Mouse (Mus musculus) heart, embryonic 12.5 days (tissue): ENCODE measurements at regions not wholly inside any gene's neighbourhood (a gene's known extent, or its start where the extent isn't known, plus 50 kb on each side); places are given as distances from the start of the nearest gene placed in this dataset.

ENCODE experiments used
- ATAC-seq: fragments of 200-750 bp; cut with Nextera tagmentation; 2 replicates; pipeline ENCODE4 v1.8.0; 2017; ENCODE audit warnings: moderate TSS enrichment, moderate library complexity; ENCODE audit not compliant: insufficient number of reproducible peaks, low FRiP score
- H3K27ac ChIP-seq: fragments of 300-500 bp; sonication (generic); 2 replicates; pipeline ENCODE4 v1.5.1; 2016; ENCODE audit warnings: mild to moderate bottlenecking, moderate library complexity; ENCODE audit not compliant: poor library complexity, severe bottlenecking
- H3K27me3 ChIP-seq: fragments of 300-500 bp; sonication (generic); replicated peaks from 2 replicates; pipeline ENCODE4 v1.6.1; 2016; ENCODE audit warnings: mild to moderate bottlenecking, moderate library complexity
- H3K36me3 ChIP-seq: fragments of 300-500 bp; sonication (generic); 2 replicates; pipeline ENCODE4 v1.6.1; 2016; ENCODE audit warnings: mild to moderate bottlenecking, moderate library complexity
- H3K4me1 ChIP-seq: fragments of 300-500 bp; sonication (generic); replicated peaks from 2 replicates; pipeline ENCODE4 v1.6.1; 2016; ENCODE audit warnings: mild to moderate bottlenecking
- H3K4me2 ChIP-seq: fragments of 300-500 bp; sonication (generic); 2 replicates; pipeline ENCODE4 v1.6.1; 2016; ENCODE audit warnings: mild to moderate bottlenecking, moderate library complexity
- H3K4me3 ChIP-seq: fragments of 300-500 bp; sonication (generic); 2 replicates; pipeline ENCODE4 v1.5.1; 2016; ENCODE audit warnings: mild to moderate bottlenecking
- H3K9ac ChIP-seq: fragments of 300-500 bp; sonication (generic); 2 replicates; pipeline ENCODE4 v1.6.1; 2016; ENCODE audit warnings: mild to moderate bottlenecking, moderate library complexity
- H3K9me3 ChIP-seq: fragments of 300-500 bp; sonication (generic); replicated peaks from 2 replicates; pipeline ENCODE4 v1.6.1; 2016; ENCODE audit warnings: mild to moderate bottlenecking, moderate library complexity
- WGBS: fragments of 180-500 bp; shearing (Covaris S2); methylation state at CpG from one replicate; pipeline ENCODE4 v1.1.7; 2016; 5-methylcytosine and 5-hydroxymethylcytosine counted together

DNA sequence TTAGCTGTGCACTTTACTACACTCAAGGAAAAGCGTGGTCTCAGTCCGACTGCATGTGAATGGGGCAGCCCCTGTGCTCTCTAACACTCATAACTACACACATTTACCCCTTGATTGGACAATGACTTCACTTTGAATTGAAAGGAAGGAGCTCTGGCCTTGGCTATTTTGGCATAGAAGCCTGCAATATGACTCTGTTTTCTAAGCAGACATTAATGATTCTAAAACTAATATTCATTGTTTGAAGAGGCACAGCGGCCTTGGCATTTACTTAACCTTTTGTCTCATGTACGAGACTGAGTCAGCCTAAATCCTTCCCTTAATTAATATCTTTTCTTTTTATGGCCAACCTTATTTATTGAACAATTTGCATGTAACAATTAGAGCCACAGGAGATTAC lies 879.9 kb downstream of the 5730522E02Rik start:
- ATAC-seq = no peak
- Histone ChIP-seq H3K4me3 (no peak overlapping the region), H3K27ac (no peak overlapping the region), H3K9ac (no peak overlapping the region), H3K27me3 (no peaks in the 10 kb centered on the region), H3K4me1 (no peaks in the 10 kb centered on the region), H3K9me3 (no peaks in the 10 kb centered on the region), H3K4me2 (no peak overlapping the region), H3K36me3 (no peaks in the 10 kb centered on the region)
- 76% methylated on average over 4 of the region's 4 CpGs for WGBS

DNA sequence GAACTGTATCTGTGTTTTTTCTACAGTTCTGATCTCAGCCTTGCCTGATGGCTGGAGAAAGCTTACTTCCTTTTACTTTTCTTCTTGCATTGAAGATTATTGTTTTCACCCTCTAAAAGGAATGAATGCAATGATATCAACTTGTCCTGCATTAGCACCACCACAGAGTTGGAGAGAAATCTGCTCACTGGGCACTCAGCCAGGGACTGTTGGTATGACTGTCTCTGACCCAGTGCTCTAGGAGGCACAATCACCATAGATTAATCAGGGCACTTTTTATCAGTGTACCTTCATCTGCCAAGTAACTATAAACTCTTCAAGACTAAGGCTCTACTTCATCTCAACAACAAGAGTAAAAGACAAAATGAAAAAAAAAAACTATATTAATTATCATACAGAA lies 888.1 kb downstream of the 5730522E02Rik start:
- Histone ChIP-seq H3K9me3 (no peaks in the 10 kb centered on the region), H3K27ac (no peak overlapping the region), H3K4me2 (no peak overlapping the region), H3K27me3 (no peaks in the 10 kb centered on the region), H3K36me3 (no peaks in the 10 kb centered on the region), H3K4me1 (no peaks in the 10 kb centered on the region), H3K4me3 (no peak overlapping the region), H3K9ac (no peak overlapping the region)
- no peak for ATAC-seq

DNA sequence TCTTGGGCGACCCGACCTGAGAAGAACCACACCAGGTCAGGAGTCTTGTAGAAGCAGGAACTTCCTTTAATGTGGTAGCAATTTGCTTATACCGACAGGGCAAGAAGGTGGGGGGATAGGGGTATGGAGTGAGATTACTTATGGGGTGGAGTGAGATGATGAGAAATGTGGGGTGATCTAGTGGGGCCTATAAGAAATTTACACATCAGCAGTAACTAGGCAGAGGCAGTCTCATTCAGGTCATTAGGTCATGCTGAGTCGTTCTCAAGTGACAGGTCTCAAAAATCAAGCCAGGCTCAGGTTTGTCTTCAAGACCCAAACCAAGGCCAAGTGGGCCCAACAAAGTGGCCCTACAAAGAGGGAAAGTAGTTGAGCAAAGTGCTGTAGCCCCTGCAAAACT lies 889.1 kb downstream of the 5730522E02Rik start:
- no peak overlapping the region for H3K27ac ChIP-seq
- H3K9me3 ChIP-seq = no peaks in the 10 kb centered on the region
- H3K4me2 ChIP-seq = no peak overlapping the region
- H3K27me3 ChIP-seq = no peaks in the 10 kb centered on the region
- 77% methylated on average over 4 of the region's 4 CpGs for whole genome bisulfite sequencing
- no peak overlapping the region for H3K9ac ChIP-seq
- H3K4me3 ChIP-seq = no peak overlapping the region
- ATAC-seq = no peak
- H3K4me1 ChIP-seq = no peaks in the 10 kb centered on the region
- no peaks in the 10 kb centered on the region for H3K36me3 ChIP-seq

DNA sequence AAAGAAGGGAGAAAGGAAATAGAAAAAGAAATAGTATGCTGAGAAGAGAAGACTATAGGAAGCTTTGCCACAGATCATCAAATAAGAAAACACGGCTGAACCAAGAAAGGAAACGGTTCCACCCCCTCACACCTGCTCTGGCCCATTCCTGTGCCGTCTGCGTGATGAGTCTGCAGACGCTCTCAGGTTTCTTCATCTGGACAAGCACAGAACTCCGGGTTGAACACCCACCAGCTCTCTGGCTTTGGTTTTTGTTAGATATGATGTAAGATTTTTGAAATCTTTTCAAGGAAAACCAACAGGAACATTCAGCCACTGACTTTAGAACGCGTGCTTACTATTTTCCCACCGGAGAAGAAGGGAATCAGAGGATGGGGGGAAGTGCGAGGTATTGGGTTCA lies 895.9 kb downstream of the 5730522E02Rik start:
- 74% methylated on average over 10 of the region's 10 CpGs for WGBS
- no peak overlapping the region for H3K4me3 ChIP-seq
- no peak overlapping the region for H3K9ac ChIP-seq
- no peak for ATAC-seq
- H3K9me3 ChIP-seq = no peaks in the 10 kb centered on the region
- no peak overlapping the region for H3K4me2 ChIP-seq
- no peak overlapping the region for H3K27ac ChIP-seq
- H3K4me1 ChIP-seq = peaks cover 17% of the 10 kb centered on the region
- no peaks in the 10 kb centered on the region for H3K36me3 ChIP-seq
- H3K27me3 ChIP-seq = no peaks in the 10 kb centered on the region

DNA sequence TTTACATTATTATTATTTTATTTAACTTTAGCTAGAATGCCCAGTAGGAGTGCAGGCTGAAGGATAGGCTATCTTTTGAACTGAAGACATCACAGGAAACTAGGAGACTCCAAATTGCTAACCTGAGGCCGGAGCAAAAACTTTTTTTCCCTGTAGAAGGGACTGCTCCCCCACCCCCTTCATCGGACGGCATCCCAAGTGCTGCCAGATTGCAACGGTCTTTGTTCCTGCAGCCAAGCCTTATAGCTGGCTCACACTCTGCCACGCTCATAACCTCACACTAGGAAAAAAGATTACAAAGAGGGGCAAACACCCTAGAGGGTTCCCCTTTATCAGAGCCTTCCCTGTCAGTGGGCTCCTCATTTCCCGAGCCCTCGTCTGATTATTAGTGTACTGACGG lies 896.7 kb downstream of the 5730522E02Rik start:
- peaks cover 17% of the 10 kb centered on the region for H3K4me1 ChIP-seq
- H3K4me3 ChIP-seq = no peak overlapping the region
- no peaks in the 10 kb centered on the region for H3K36me3 ChIP-seq
- peak overlapping the region; percentile 49 for H3K4me2 ChIP-seq
- no peak for ATAC-seq
- no peak overlapping the region for H3K9ac ChIP-seq
- no peak overlapping the region for H3K27ac ChIP-seq
- WGBS = 23% methylated on average over 8 of the region's 8 CpGs
- no peaks in the 10 kb centered on the region for H3K9me3 ChIP-seq
- H3K27me3 ChIP-seq = no peaks in the 10 kb centered on the region

DNA sequence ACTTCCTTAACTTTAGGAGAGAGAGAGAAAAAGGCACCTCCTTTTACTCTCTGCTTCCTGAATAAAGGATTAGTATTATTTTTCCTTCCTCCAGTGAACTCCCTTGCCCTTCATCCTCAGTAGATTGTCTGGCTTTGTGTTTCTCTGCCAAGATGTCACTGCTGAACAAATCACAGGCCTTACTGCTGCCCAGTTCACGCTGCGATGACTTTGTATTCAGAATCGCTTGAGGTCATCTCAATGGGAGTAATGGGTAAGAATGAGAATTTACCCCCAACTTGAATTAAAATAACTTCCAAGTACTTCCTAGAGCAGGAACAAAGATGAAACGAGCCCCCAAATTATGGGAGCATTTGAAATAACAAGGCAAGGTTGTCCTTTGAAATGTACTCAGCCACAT lies 897.3 kb downstream of the 5730522E02Rik start:
- H3K9me3 ChIP-seq = no peaks in the 10 kb centered on the region
- no peaks in the 10 kb centered on the region for H3K36me3 ChIP-seq
- H3K27me3 ChIP-seq = no peaks in the 10 kb centered on the region
- no peak overlapping the region for H3K27ac ChIP-seq
- H3K4me2 ChIP-seq = no peak overlapping the region
- H3K4me3 ChIP-seq = no peak overlapping the region
- H3K9ac ChIP-seq = no peak overlapping the region
- peaks cover 17% of the 10 kb centered on the region for H3K4me1 ChIP-seq
- WGBS = 39% methylated on average over 4 of the region's 4 CpGs
- no peak for ATAC-seq

DNA sequence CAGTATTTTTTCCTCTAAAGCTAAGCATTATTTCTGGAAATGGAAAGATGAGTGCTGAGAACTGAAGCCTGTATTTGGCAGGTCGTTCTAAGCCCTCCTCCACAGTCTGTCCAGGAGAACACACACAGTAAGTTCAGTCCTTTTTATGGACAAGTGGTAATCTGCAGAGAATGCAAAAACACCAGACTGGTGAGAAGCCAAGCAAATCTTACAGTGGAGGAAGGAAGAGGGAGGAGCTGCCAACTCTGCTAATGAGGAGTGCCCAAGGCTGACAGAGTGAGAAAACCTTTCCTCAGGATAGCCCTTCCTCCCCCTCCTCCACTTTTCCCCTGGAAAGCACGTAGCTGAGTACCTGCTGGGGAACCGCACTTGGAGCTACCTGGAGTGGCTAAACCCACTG lies 899.8 kb downstream of the 5730522E02Rik start:
- Histone ChIP-seq H3K4me1 (peaks cover 17% of the 10 kb centered on the region), H3K27ac (no peak overlapping the region), H3K36me3 (no peaks in the 10 kb centered on the region), H3K9me3 (no peaks in the 10 kb centered on the region), H3K4me3 (no peak overlapping the region), H3K9ac (no peak overlapping the region), H3K4me2 (no peak overlapping the region), H3K27me3 (no peaks in the 10 kb centered on the region)
- ATAC-seq = peak; percentile 42; the same call in 1 of the 2 replicates
- 23% methylated on average over 3 of the region's 3 CpGs for WGBS

DNA sequence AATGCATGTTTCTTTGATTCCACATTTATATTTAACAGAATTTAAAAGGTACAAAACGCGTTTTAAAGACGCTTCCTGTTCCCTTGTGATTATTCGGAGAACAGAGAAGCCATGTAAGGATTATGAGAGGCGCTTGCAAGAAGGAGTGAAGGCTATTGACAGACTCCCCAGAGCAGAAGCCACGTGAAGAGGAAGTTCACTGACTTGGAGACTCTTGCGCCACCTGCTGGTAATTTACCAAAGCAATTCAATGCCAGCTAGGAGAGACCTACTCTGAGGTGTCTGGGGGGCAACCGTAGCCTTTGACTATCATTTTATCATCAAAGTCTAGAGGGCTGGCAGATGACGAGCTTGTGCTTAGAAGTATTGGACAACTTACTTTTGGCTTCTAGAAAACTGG lies 909.4 kb downstream of the 5730522E02Rik start:
- H3K4me2 ChIP-seq = no peak overlapping the region
- no peaks in the 10 kb centered on the region for H3K4me1 ChIP-seq
- 19% methylated on average over 9 of the region's 9 CpGs for WGBS
- H3K9me3 ChIP-seq = no peaks in the 10 kb centered on the region
- no peak overlapping the region for H3K4me3 ChIP-seq
- no peaks in the 10 kb centered on the region for H3K27me3 ChIP-seq
- H3K9ac ChIP-seq = no peak overlapping the region
- ATAC-seq = no peak
- H3K27ac ChIP-seq = no peak overlapping the region
- no peaks in the 10 kb centered on the region for H3K36me3 ChIP-seq

DNA sequence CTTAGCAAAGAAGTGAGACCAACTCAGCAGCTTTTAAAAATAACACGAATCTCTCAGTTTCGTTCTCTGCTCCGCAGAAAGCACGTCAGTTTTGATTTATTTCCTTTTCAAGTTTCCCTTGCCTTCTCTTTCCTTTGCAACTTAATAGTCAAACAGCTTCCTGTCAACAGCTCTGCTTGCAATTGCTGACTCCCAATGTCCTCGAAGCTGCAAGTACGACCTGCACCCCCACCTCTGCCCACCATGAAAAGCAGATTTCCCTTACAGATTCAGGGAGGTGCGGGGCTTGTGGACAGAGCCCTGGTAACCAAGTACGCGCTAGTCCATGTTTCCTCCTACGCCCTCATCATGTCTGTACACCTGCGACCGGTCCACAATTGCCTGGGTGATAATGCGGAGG lies 922.2 kb downstream of the 5730522E02Rik start:
- no peak overlapping the region for H3K9ac ChIP-seq
- 53% methylated on average over 13 of the region's 13 CpGs for WGBS
- H3K36me3 ChIP-seq = no peaks in the 10 kb centered on the region
- no peaks in the 10 kb centered on the region for H3K27me3 ChIP-seq
- H3K4me2 ChIP-seq = peak overlapping the region; percentile 50
- H3K4me3 ChIP-seq = peak overlapping the region; percentile 4; the same call in 1 of the 2 replicates
- H3K4me1 ChIP-seq = peaks cover 8% of the 10 kb centered on the region; the same call in 1 of the 2 replicates
- H3K9me3 ChIP-seq = no peaks in the 10 kb centered on the region
- no peak overlapping the region for H3K27ac ChIP-seq
- no peak for ATAC-seq

DNA sequence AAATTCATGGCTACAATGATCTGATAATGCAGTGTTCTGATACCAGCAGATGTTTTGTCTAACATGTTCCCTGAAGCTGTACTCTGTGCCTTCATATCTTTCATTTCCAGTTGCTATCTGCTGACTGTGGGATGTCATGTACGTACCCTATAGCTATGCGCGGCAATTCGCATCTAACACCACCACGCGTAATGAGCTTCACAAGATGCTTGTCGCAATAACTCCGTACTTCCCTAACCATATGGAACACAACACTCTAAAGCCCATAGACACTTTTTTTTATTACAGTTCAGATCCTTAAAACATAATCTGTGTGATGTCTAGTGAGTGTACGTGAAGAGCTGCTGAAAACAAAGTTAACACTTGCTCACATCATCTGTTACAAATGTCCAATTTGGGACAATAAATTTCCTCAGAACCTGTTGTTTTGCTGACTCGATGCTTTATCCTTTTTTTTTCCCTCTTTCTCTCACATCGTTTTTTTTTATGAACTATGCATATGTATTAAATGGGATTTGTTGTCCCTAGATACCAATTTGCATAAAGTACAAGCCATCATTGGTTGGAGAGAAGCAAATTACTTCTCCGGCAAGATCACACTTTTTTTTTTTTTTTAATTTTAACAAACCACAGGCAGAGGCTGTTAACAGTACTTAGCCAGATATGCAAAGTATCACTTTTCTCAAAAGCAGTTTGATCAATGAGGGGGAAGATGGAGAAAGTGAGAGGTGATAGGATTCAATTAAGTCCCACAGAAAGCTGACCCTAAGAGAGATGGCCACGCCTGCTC lies 922.9 kb downstream of the 5730522E02Rik start:
- no peaks in the 10 kb centered on the region for H3K36me3 ChIP-seq
- H3K4me3 ChIP-seq = no peak overlapping the region
- no peak for ATAC-seq
- peaks cover 8% of the 10 kb centered on the region; the same call in 1 of the 2 replicates for H3K4me1 ChIP-seq
- H3K9me3 ChIP-seq = no peaks in the 10 kb centered on the region
- H3K27me3 ChIP-seq = no peaks in the 10 kb centered on the region
- no peak overlapping the region for H3K27ac ChIP-seq
- peak overlapping the region; percentile 50; the same call in 1 of the 2 replicates for H3K4me2 ChIP-seq
- 84% methylated on average over 13 of the region's 13 CpGs for WGBS
- no peak overlapping the region for H3K9ac ChIP-seq

DNA sequence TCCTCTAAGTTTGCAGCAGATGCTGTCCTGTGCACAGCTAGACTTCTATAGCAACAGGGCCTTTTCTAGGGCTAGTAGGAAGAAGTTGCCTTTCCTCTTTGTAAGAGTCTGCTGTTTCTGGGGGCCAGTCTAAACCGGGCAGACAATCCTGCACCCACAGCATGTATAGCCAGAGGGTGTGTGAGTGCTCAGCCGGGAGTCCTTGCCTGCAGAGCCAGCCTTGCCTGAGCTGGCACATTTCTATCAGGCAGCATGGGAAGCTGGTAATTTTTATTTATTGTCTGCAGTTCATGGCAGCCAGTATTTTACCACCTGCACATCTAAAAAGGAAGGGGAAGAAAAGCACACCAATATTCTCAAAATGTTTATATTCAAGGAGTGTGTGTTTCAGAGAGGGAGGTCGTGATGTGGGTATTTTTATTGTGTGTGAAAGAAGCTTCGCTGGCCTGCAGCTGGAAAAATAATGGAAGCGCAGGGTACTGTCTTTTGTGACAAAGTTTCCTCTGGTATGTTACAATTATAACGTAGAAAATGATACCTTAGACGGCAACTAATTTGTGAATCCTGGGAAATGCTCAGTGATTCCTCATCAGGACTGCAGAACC lies 940.5 kb downstream of the 5730522E02Rik start:
- Histone ChIP-seq H3K4me1 (no peaks in the 10 kb centered on the region), H3K9ac (no peak overlapping the region), H3K27ac (no peak overlapping the region), H3K9me3 (no peaks in the 10 kb centered on the region), H3K4me2 (no peak overlapping the region), H3K27me3 (no peaks in the 10 kb centered on the region), H3K4me3 (no peak overlapping the region), H3K36me3 (no peaks in the 10 kb centered on the region)
- WGBS = 33% methylated on average over 7 of the region's 7 CpGs
- no peak for ATAC-seq

DNA sequence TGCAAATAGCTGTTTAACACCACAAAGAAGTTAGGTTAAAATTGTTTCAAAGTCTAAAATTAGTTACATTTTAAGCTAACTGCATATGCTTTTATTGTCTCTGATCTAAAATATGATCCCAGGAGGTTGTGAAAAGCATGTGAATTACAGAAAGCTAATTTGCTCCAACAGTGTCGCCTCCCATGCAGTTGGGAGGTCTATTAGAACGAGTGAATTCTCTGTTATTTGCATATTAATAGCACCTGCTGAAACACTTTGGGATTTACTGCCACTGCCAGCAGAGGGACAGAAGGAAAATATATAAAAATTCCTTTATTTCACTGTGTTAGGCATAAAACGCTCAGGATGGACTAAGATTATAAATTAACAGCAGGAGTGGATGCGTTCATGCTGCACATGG lies 947.7 kb downstream of the 5730522E02Rik start:
- H3K36me3 ChIP-seq = no peaks in the 10 kb centered on the region
- no peaks in the 10 kb centered on the region for H3K4me1 ChIP-seq
- H3K9me3 ChIP-seq = no peaks in the 10 kb centered on the region
- no peak overlapping the region for H3K4me2 ChIP-seq
- 50% methylated on average over 4 of the region's 4 CpGs for WGBS
- H3K27me3 ChIP-seq = no peaks in the 10 kb centered on the region
- no peak overlapping the region for H3K9ac ChIP-seq
- no peak overlapping the region for H3K27ac ChIP-seq
- no peak for ATAC-seq
- no peak overlapping the region for H3K4me3 ChIP-seq
